Mouse (Mus musculus) testis, adult 2 months (tissue): Measurements from ENCODE around the gene Slc39a12. TPM values are rescaled to one million over a fixed set of nuclear protein-coding genes. Genes with fewer than 3 reads are reported as not detected.

Experiments
- H3K27ac ChIP-seq: fragments of 200-500 bp; 2 replicates; pipeline ENCODE4 v1.5.1; 2012; ENCODE audit warnings: low read depth, low read length; ENCODE audit not compliant: control insufficient read depth, insufficient read depth
- H3K27me3 ChIP-seq: fragments of 200-500 bp; 2 replicates; pipeline ENCODE4 v1.6.1; 2012; ENCODE audit warnings: mild to moderate bottlenecking, low read length, moderate library complexity; ENCODE audit not compliant: control insufficient read depth, insufficient read depth
- H3K36me3 ChIP-seq: fragments of 200-500 bp; 2 replicates; pipeline ENCODE4 v1.6.1; 2012; ENCODE audit warnings: mild to moderate bottlenecking, low read length; ENCODE audit not compliant: control insufficient read depth, insufficient read depth
- H3K4me1 ChIP-seq: fragments of 200-500 bp; 2 replicates; pipeline ENCODE4 v1.6.1; 2012; ENCODE audit warnings: low read length; ENCODE audit not compliant: control insufficient read depth, insufficient read depth
- H3K4me3 ChIP-seq: fragments of 200-500 bp; 2 replicates; pipeline ENCODE4 v1.5.1; 2012; ENCODE audit warnings: low read depth, mild to moderate bottlenecking, low read length, moderate library complexity, mixed read lengths; ENCODE audit not compliant: control insufficient read depth
- CTCF ChIP-seq: fragments of 200-500 bp; IDR thresholded peaks from 2 replicates; pipeline ENCODE4 v1.5.1; 2012; ENCODE audit warnings: low read depth, mild to moderate bottlenecking, inconsistent platforms, low read length, moderate library complexity; ENCODE audit not compliant: control insufficient read depth, insufficient read depth, insufficient replicate concordance
- POLR2A ChIP-seq: fragments of 200-500 bp; IDR thresholded peaks from 2 replicates; pipeline ENCODE4 v1.6.1; 2012; ENCODE audit warnings: low read depth, mild to moderate bottlenecking, inconsistent platforms, low read length, moderate library complexity; ENCODE audit not compliant: control insufficient read depth
- polyA plus RNA-seq: library from polyadenylated mRNA; depleted of rRNA; stranded (reverse); fragments of >200 nt; gene quantifications from 2 replicates; pipeline ENCODE4 v1.2.3, GENCODE M21; 2012; rRNA removed

Slc39a12 gene
- 1.5 and 1.7 TPM in 2 replicates for polyA plus RNA-seq

DNA sequence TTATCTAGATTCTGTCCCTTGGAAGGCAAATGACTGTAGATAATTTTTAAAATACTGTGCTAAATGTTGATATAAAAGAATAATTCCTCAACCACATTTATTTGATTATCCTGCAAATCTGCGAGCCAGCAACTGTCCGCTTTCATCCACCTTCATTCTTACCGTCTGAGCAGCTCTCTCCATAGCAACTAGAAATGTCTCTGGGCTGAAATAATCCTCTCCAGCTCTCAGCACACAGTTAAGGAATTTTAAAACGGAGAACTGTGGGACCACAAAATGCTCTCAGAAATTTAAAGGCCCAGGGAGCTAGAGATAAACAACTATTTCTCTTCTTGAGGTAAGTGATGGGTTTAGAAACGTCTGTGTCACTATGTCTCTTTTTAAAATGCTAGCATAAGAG is at the start of gene Slc39a12:
Gene Slc39a12, plus strand, starts transcription at position 155 of the 400 bp plus-strand sequence.
- no peak within 1 kb of the TSS for H3K4me3 ChIP-seq

DNA sequence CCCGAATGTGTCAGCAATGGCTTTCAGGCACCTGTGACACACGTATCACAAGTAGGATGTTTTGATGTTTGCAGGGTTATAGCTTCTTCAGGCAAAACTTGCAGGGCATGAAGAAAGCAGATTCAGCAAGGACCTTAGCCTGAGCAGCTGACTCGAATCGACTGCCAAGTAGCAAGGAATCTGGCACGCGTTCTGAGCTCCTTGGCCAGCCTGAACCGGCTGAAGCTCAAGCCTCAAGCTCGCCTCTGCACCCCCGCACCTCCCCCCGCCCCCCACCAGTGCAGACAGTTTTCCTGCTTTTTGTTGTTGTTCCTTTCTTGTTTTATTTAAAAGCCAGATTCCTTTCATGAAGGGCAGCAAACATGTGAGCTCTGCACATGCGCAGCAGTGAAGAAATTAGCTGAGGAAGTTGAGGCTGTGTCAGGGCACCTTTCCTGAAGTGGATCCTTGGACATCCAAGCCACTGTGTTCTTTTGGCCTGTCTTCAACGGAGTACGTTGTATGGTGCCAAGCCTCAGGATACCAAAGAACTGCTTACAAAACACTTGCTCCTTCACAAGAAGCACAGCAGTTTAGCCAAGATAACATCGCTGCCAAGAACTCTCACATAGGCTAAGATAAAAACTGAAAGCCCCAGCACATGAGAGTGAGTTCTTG is 46.3 kb upstream of the Slc39a12 start:
- Histone ChIP-seq H3K36me3 (no peaks in the 10 kb centered on the region), H3K27ac (peak overlapping the region; percentile 40), H3K4me3 (no peak overlapping the region), H3K4me1 (peaks cover 2% of the 10 kb centered on the region; the same call in 1 of the 2 replicates), H3K27me3 (no peaks in the 10 kb centered on the region)
- no peak for TF ChIP-seq CTCF
- TF ChIP-seq POLR2A, result no peak

More for the DNA sequence above, at the start of gene Slc39a12:
- no peaks in the 10 kb centered on the region for H3K4me1 ChIP-seq
- no peak for TF ChIP-seq CTCF
- no peaks in the 10 kb centered on the region for H3K36me3 ChIP-seq
- H3K27ac ChIP-seq, result no peak within 1 kb of the TSS
- no peaks in the 10 kb centered on the region for H3K27me3 ChIP-seq

DNA sequence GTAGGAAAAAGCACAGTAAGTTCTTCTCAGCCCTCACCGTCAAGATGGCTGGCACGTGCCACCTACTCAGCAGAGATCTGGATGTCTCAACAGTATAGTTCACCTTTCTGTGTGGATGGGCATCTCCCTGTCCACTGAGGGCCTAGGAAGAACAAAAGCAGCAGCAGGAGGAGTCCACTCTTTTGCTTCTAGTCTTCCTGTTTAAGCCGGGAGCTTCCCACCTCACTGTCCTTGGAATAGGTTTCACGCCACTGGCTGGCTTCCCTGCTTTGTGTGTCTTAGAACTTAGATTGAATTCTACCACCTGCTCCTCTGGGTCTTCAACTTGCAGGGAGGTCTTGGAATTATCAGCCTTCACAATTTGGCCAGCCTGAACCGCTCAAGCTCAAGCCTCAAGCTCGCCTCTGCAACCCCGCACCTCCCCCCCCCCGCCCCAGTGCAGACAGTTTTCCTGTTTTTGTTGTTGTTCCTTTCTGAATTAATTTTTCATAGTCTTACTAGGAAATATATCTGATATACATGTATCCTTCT is 45.7 kb upstream of the Slc39a12 start:
- Histone ChIP-seq H3K4me3 (no peak overlapping the region), H3K36me3 (no peaks in the 10 kb centered on the region), H3K27ac (no peak overlapping the region), H3K27me3 (no peaks in the 10 kb centered on the region), H3K4me1 (peaks cover 2% of the 10 kb centered on the region; the same call in 1 of the 2 replicates)
- TF ChIP-seq CTCF (no peak), POLR2A (no peak)

DNA sequence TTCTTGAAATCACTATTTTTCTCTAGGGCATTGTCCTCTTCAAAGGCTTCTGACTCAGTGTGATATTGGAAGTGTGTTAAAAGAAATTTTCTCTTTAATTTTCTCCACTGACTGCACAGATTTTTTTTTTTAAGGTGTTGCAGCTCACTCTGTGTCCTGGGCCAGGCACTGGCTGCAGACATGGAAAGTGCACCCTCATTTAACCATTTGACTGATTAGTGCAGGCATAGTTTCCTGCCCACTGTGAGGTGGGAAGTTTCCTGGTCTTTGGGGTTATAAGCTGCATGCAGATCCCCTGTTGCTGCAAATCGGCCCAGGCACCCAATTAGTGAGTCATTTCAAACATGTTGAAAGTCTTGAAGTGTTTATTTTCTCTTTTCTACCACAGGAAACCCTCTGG is 740 bp downstream of the Slc39a12 start:
- H3K4me1 ChIP-seq, result no peaks in the 10 kb centered on the region
- H3K4me3 ChIP-seq, result no peak overlapping the region
- TF ChIP-seq POLR2A (no peak), CTCF (no peak)
- no peaks in the 10 kb centered on the region for H3K36me3 ChIP-seq
- H3K27me3 ChIP-seq, result no peaks in the 10 kb centered on the region
- H3K27ac ChIP-seq, result no peak overlapping the region

DNA sequence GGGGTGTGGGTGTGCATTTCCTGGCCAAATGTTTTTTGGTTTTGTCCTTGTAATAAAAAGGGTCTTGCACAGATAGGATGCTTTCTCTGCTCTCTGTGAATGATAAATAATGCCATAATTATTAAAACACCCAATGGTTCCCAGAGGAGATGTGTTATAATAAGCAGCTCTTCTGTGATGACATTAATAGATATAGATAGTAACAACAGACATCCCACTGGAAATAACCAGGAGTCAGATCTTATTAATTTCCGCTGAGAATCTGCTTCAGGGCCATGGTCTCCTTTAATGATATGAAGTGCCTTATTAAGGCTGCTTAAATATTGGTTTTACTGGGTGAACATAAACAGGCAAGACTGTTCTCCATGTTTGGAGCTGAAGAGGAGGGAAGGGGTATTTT is 2.8 kb downstream of the Slc39a12 start:
- TF ChIP-seq CTCF (no peak), POLR2A (no peak)
- no peaks in the 10 kb centered on the region for H3K4me1 ChIP-seq
- no peak overlapping the region for H3K4me3 ChIP-seq
- no peaks in the 10 kb centered on the region for H3K27me3 ChIP-seq
- no peaks in the 10 kb centered on the region for H3K36me3 ChIP-seq
- no peak overlapping the region for H3K27ac ChIP-seq

DNA sequence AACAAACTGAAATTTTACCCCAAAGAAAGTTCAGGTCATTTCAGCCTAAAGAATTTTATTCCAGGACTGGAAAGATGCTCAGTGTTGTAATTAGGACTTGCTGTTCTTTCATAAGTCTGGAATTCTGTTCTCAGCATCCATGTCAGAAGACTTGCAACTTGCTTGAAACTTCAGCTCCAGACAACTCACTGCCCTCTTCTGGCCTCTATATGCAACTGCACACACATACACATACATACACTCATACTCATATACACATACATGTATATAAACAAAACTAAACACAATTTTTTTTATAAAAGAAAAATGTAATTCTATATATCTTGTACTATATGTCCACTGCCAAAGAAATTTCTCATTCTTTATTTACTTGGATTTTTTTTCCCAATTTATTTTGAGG is 14.9 kb downstream of the Slc39a12 start:
- Histone ChIP-seq H3K27ac (no peak overlapping the region), H3K27me3 (no peaks in the 10 kb centered on the region), H3K36me3 (no peaks in the 10 kb centered on the region), H3K4me1 (no peaks in the 10 kb centered on the region), H3K4me3 (no peak overlapping the region)
- no peak for TF ChIP-seq POLR2A
- TF ChIP-seq CTCF, result no peak

DNA sequence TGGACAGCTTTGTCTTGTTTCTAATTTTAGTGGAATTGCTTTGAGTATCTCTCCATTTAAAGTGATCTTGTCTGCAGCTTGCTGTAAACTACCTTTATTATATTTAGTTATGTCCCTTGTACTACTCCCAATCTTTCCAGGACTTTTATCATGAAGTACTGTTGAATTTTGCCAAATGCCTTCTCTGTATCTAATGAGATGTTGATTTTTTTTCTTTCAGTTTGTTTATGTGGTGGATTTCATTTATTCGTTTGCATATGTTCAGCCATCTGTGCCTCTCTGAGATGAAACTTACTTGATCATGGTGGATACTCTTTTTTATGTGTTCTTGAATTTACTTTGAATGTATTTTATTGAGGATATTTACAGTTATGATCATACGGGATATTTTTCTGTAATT is 40.9 kb downstream of the Slc39a12 start:
- Histone ChIP-seq H3K27me3 (no peaks in the 10 kb centered on the region), H3K4me3 (no peak overlapping the region), H3K27ac (no peak overlapping the region), H3K36me3 (no peaks in the 10 kb centered on the region), H3K4me1 (no peaks in the 10 kb centered on the region)
- TF ChIP-seq CTCF (no peak), POLR2A (no peak)

DNA sequence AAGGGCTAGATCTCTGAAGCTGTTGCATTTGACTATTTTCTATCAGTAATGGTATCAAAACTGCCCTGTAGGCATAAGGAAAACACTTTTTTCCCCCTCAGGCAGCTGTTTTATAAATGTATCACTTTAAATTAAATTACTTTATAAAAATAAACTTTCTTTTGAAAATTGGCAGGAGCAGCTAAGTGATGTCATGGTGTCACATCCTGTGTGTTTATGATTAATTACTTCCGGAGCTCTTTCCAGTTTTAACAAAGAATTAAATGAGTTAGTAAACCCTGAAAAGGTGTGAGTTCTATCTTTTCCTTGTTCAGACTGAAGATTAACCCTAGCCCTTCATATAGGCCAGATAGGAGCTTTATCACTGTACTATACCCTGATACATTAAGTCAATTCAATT is 59.2 kb downstream of the Slc39a12 start:
- TF ChIP-seq POLR2A (no peak), CTCF (no peak)
- Histone ChIP-seq H3K27me3 (no peaks in the 10 kb centered on the region), H3K4me3 (no peak overlapping the region), H3K27ac (no peak overlapping the region), H3K4me1 (no peaks in the 10 kb centered on the region), H3K36me3 (no peaks in the 10 kb centered on the region)
